Mouse (Mus musculus) myocyte (in vitro differentiated cells): ENCODE measurements around the gene Abcb8.

Experiments
- CEBPB ChIP-seq: IDR thresholded peaks from 2 replicates; pipeline ENCODE4 v1.6.1; 2011; ENCODE audit warnings: mild to moderate bottlenecking, moderate library complexity; ENCODE audit not compliant: poor library complexity, insufficient read depth, severe bottlenecking
- E2F4 ChIP-seq: IDR thresholded peaks from one replicate; pipeline ENCODE4 v1.6.1; 2011; ENCODE audit warnings: mild to moderate bottlenecking, control low read depth, moderate library complexity; ENCODE audit not compliant: insufficient read depth
- MAX ChIP-seq: IDR thresholded peaks from one replicate; pipeline ENCODE4 v1.6.1; 2011; ENCODE audit warnings: low read depth, mild to moderate bottlenecking, control low read depth
- MYOD1 ChIP-seq, 3 experiments: IDR thresholded peaks; one replicate each; pipeline ENCODE4 v1.6.1; 2011; ENCODE audit warnings: control low read depth in 2 of 3, low read depth in 2 of 3, mild to moderate bottlenecking in 2 of 3, moderate library complexity in 1 of 3; ENCODE audit not compliant: insufficient read length in 2 of 3, control insufficient read depth in 1 of 3
- MYOG ChIP-seq, 3 experiments: IDR thresholded peaks; one replicate each; pipeline ENCODE4 v1.6.1; 2011; ENCODE audit warnings: control low read depth in 2 of 3, low read depth in 2 of 3, mild to moderate bottlenecking in 2 of 3; ENCODE audit not compliant: insufficient read length in 2 of 3, control insufficient read depth in 1 of 3, insufficient read depth in 1 of 3
- POLR2A ChIP-seq: IDR thresholded peaks from one replicate; pipeline ENCODE4 v1.6.1; 2011; ENCODE audit warnings: low read depth, mild to moderate bottlenecking, control low read depth, moderate library complexity; ENCODE audit not compliant: insufficient read length
- POLR2AphosphoS2 ChIP-seq: IDR thresholded peaks from one replicate; pipeline ENCODE4 v1.6.1; 2011; ENCODE audit warnings: low read depth, control low read depth; ENCODE audit not compliant: insufficient read length
- SRF ChIP-seq: IDR thresholded peaks from one replicate; pipeline ENCODE4 v1.6.1; 2011; ENCODE audit warnings: low read depth; ENCODE audit not compliant: control insufficient read depth, insufficient read length
- TCF12 ChIP-seq: IDR thresholded peaks from one replicate; pipeline ENCODE4 v1.6.1; 2011; ENCODE audit warnings: mild to moderate bottlenecking, control low read depth; ENCODE audit not compliant: poor library complexity, insufficient read depth, severe bottlenecking
- TCF3 ChIP-seq: IDR thresholded peaks from one replicate; pipeline ENCODE4 v1.6.1; 2011; ENCODE audit warnings: low read depth, control low read depth; ENCODE audit not compliant: insufficient read length
- USF1 ChIP-seq: IDR thresholded peaks from one replicate; pipeline ENCODE4 v1.6.1; 2011; ENCODE audit warnings: low read depth, mild to moderate bottlenecking, control low read depth, moderate library complexity

GRCm38 (mm10) chr5:24433993-24434392 is 40.5 kb downstream of the Abcb8 start:
- no peak for TF ChIP-seq POLR2A
- TF ChIP-seq USF1, result no peak
- TF ChIP-seq E2F4, result no peak
- TF ChIP-seq MYOG (IDR thresholded peaks at IDR 0.05; ENCODE audit: control insufficient read depth in 1 of 3, insufficient read depth in 1 of 3, insufficient read length in 2 of 3, low read depth in 2 of 3), result no peak
- no peak for TF ChIP-seq MAX
- no peak for TF ChIP-seq TCF12
- TF ChIP-seq SRF, result no peak
- TF ChIP-seq CEBPB, result no peak
- TF ChIP-seq TCF3, result no peak
- no peak for TF ChIP-seq MYOD1 (IDR thresholded peaks at IDR 0.05; ENCODE audit: control insufficient read depth in 1 of 3, insufficient read length in 2 of 3, low read depth in 2 of 3)
- TF ChIP-seq POLR2AphosphoS2, result no peak
